Mouse (Mus musculus): ENCODE results near the gene Rnf40.

GRCm38 (mm10) chr7:127604256-127604655 lies 15.7 kb downstream of the Rnf40 start:
- TF ChIP-seq POLR2A (IDR thresholded peaks at IDR 0.05; ENCODE audit: borderline replicate concordance, insufficient read depth, low read length) = no peak
- no peak for TF ChIP-seq CTCF (IDR thresholded peaks at IDR 0.05; ENCODE audit: borderline replicate concordance, insufficient read depth, low read depth, low read length)
